Comparison of ENCODE assay signal across 41 mouse cellular contexts in the genomic region with DNA sequence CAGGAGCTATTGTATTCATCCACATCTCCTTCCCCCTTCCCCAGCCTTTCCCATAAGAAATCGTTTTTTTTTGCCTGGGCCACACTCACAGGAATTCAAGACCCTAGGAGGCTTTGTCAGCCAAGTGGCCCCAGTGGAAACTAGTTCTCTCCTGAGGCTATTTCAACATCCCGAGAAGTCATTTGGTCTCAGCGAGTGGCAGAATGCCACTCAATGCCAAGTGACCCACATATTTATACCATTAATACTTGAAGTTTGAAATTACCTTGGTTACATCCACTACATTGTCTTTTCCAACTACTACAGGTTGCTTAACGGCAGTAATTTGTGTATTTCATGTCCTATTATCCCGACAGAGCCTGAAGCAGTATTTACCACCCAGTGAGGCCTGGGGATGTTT. TPM values are rescaled to one million over a fixed set of nuclear protein-coding genes. Genes with fewer than 3 reads are reported as not detected.
"Had no signal": no experiment of that assay in that cellular context is flagged by ENCODE, and none has a peak within 500 bp of the region (broad histone marks: within the 10 kb centered on the region; RNA-seq: fewer than 3 reads in every experiment).

No protein-coding gene starts in this region.

- H3K27me3 ChIP-seq: heart, embryonic 12.5 days; heart, embryonic 13.5 days; heart, embryonic 15.5 days; hindbrain, embryonic 12.5 days; hindbrain, embryonic 13.5 days; hindbrain, embryonic 15.5 days; intestine, embryonic 15.5 days; kidney, embryonic 15.5 days had no signal

- H3K4me2 ChIP-seq: heart, embryonic 11.5 days; heart, embryonic 12.5 days; heart, embryonic 13.5 days; heart, embryonic 15.5 days; hindbrain, embryonic 12.5 days; hindbrain, embryonic 13.5 days; hindbrain, embryonic 14.5 days; hindbrain, embryonic 15.5 days; intestine, embryonic 15.5 days; kidney, embryonic 15.5 days had no signal

- H3K4me1 ChIP-seq: heart, embryonic 10.5 days; heart, embryonic 12.5 days; heart, embryonic 15.5 days; hindbrain, embryonic 12.5 days; hindbrain, embryonic 13.5 days; hindbrain, embryonic 15.5 days; intestine, embryonic 15.5 days; kidney, embryonic 15.5 days had no signal

- DNase-seq: heart, postnatal 10 days; heart, postnatal 14 days; heart, postnatal 4 days; kidney, adult 11 months; kidney, adult 18-20 months; kidney, adult 2 months; kidney, adult 8-10 months; kidney, adult 9 months; kidney, postnatal 10 days; kidney, postnatal 14 days; kidney, postnatal 25 days; kidney, postnatal 36 days; kidney, postnatal 4 days; layer of hippocampus, adult 9-11 months; layer of hippocampus, postnatal 36 days had no signal

- H3K9ac ChIP-seq: heart, embryonic 12.5 days; heart, embryonic 13.5 days; heart, embryonic 15.5 days; hindbrain, embryonic 12.5 days; hindbrain, embryonic 13.5 days; hindbrain, embryonic 14.5 days; hindbrain, embryonic 15.5 days; intestine, embryonic 15.5 days; kidney, embryonic 15.5 days had no signal

- H3K4me3 ChIP-seq: heart, embryonic 10.5 days; heart, embryonic 12.5 days; heart, embryonic 13.5 days; heart, embryonic 15.5 days; hindbrain, embryonic 10.5 days; hindbrain, embryonic 12.5 days; hindbrain, embryonic 13.5 days; hindbrain, embryonic 15.5 days; intestine, embryonic 15.5 days; kidney, embryonic 15.5 days; layer of hippocampus, adult 2 months had no signal

- H3K27ac ChIP-seq: heart, embryonic 10.5 days; heart, embryonic 13.5 days; heart, embryonic 15.5 days; hindbrain, embryonic 10.5 days; hindbrain, embryonic 12.5 days; hindbrain, embryonic 13.5 days; hindbrain, embryonic 14.5 days; hindbrain, embryonic 15.5 days; hindbrain, postnatal 0 days; intestine, embryonic 15.5 days; kidney, embryonic 15.5 days; kidney, postnatal 0 days; layer of hippocampus, adult 2 months had no signal

- ATAC-seq: hindbrain, embryonic 16.5 days; hindbrain, postnatal 0 days; inflammation-experienced regulatory T-cells, adult 6 months; intestine, embryonic 15.5 days; intestine, embryonic 16.5 days; intestine, postnatal 0 days had no signal

- H3K36me3 ChIP-seq: heart, embryonic 10.5 days; heart, embryonic 12.5 days; heart, embryonic 13.5 days; heart, embryonic 15.5 days; hindbrain, embryonic 10.5 days; hindbrain, embryonic 12.5 days; hindbrain, embryonic 13.5 days; hindbrain, embryonic 15.5 days; intestine, embryonic 15.5 days; kidney, embryonic 15.5 days had no signal

- H3K9me3 ChIP-seq: heart, embryonic 10.5 days; heart, embryonic 12.5 days; heart, embryonic 13.5 days; heart, embryonic 15.5 days; hindbrain, embryonic 10.5 days; hindbrain, embryonic 12.5 days; hindbrain, embryonic 13.5 days; hindbrain, embryonic 15.5 days; intestine, embryonic 15.5 days; kidney, embryonic 15.5 days had no signal

RNA-seq across cellular contexts. Expression of gene Dhrs7c, which starts 53.8 kb away (rescaled TPM):
- total RNA-seq: hematopoietic stem cell, adult 5-6 weeks; layer of hippocampus, adult 18-20 months; layer of hippocampus, adult 2 months; layer of hippocampus, adult 8-10 months; layer of hippocampus, postnatal 25 days; layer of hippocampus, postnatal 36 days had no signal
- polyA plus RNA-seq: heart, embryonic 10.5 days; hindbrain, embryonic 10.5 days; hindbrain, embryonic 11.5 days; hindbrain, embryonic 13.5 days; hindbrain, embryonic 14.5 days; hindbrain, embryonic 15.5 days; hindbrain, embryonic 16.5 days; inflammation-experienced regulatory T-cells, adult 6 months; intestine, embryonic 14.5 days; intestine, postnatal 0 days; kidney, embryonic 14.5 days; kidney, postnatal 0 days had no signal
